Mouse (Mus musculus): ENCODE measurements around the gene Apobec1. TPM values are rescaled to one million over a fixed set of nuclear protein-coding genes. Genes with fewer than 3 reads are reported as not detected.
A peak's percentile ranks its signal among the peaks of the same experiment; 100 is the strongest.
"Not testable (repeated sequence)": the region's sequence is repeated elsewhere in the genome, so short reads cannot be mapped to it uniquely, and the experiment has no call there.

The Apobec1 gene
- polyA plus RNA-seq, 1 experiment from 2014 or later: 6.5 TPM

DNA sequence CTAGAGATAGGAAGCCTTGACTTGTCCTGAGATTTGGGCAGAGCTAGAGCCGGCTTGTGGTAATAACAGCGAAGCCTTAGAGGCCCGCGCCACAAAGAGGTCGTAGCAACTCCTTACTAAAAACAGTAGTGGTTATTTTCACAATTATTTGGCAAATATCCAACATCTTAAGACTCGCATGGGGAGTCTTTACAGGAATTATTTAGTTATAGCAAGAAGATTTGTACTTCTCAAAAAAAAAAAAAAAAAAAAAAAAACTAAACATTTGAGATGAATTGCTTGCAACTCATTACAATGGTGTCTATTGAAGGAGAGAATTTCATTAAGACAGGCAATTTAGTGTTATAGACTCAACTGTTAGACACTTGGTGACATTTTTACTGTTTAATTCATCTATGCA is 48.1 kb downstream of the Apobec1 start:
- no peak overlapping the region for H3K27ac ChIP-seq
- H3K9ac ChIP-seq: no peak overlapping the region
- no peaks in the 10 kb centered on the region for H3K36me3 ChIP-seq
- no peak overlapping the region for H3K4me3 ChIP-seq
- 45% methylated on average over 6 of the region's 6 CpGs for WGBS
- H3K27me3 ChIP-seq: no peaks in the 10 kb centered on the region
- no peaks in the 10 kb centered on the region for H3K9me3 ChIP-seq
- no peak for ATAC-seq (ENCODE audit: borderline replicate concordance, extremely low read depth, low FRiP score, low TSS enrichment)
- 0 out of 2 replicates have a peak, but pooled peaks cover 3% of the 10 kb centered on the region for H3K4me1 ChIP-seq
- no peak overlapping the region for H3K4me2 ChIP-seq

DNA sequence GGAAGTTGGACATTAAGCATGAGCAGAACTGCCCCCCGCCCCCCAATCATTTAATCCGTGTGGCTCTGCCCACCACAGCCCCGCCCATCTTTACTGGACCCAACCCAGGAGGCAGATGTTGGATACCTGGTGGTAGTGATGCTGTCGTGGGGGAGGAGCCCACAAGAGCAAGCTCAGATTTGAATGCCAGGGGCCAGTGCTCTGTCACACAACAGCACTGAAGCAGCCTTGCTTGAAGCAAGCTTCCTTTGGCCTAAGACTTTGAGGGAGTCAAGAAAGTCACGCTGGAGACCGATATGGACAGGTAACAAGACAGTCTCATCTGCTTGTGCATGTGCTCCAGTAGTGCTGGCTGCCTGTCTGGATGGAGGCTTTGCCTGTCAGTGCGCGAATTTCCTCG is 48.6 kb downstream of the Apobec1 start, which contains the start of gene Aicda:
Gene Aicda (plus strand): TSS at position 196 of the 400 bp plus-strand sequence.
- H3K4me2 ChIP-seq: no peak within 1 kb of the TSS
- H3K4me3 ChIP-seq: no peak within 1 kb of the TSS
- no peak for ATAC-seq (ENCODE audit: borderline replicate concordance, extremely low read depth, low FRiP score, low TSS enrichment)
- 0 out of 2 replicates have a peak, but pooled peaks cover 3% of the 10 kb centered on the region for H3K4me1 ChIP-seq
- no peaks in the 10 kb centered on the region for H3K27me3 ChIP-seq
- H3K36me3 ChIP-seq: no peaks in the 10 kb centered on the region
- H3K9ac ChIP-seq: no peak within 1 kb of the TSS
- no peaks in the 10 kb centered on the region for H3K9me3 ChIP-seq
- H3K27ac ChIP-seq: no peak within 1 kb of the TSS
- WGBS: 56% methylated on average over 9 of the region's 9 CpGs

DNA sequence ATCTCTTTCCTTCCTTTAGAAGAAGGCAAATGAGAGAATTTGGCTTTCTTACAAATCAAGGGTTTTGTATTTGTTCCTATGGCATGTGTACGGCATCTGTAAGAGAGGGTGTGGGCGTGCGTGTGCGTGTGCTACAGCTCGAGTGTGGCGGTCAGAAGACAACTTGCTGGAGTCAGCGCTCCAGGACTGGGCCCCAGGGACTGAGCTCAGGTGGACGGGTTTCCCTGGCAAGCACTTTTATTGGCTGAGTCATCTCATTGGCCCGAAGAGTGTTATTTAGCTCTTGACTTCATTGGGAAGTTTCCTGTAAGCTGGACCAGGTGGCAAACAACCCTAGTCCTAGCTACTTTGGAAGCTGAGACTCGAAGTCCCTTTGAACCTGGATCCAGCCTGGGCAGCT is 56.3 kb downstream of the Apobec1 start:
- WGBS: 74% methylated on average over 10 of the region's 10 CpGs
- no peaks in the 10 kb centered on the region for H3K36me3 ChIP-seq
- ATAC-seq (ENCODE audit: borderline replicate concordance, extremely low read depth, low FRiP score, low TSS enrichment): no peak
- H3K27me3 ChIP-seq: no peaks in the 10 kb centered on the region
- H3K4me1 ChIP-seq: no peaks in the 10 kb centered on the region
- no peak overlapping the region for H3K4me2 ChIP-seq
- H3K4me3 ChIP-seq: no peak overlapping the region
- H3K9ac ChIP-seq: no peak overlapping the region
- no peak overlapping the region for H3K27ac ChIP-seq
- H3K9me3 ChIP-seq: no peaks in the 10 kb centered on the region

DNA sequence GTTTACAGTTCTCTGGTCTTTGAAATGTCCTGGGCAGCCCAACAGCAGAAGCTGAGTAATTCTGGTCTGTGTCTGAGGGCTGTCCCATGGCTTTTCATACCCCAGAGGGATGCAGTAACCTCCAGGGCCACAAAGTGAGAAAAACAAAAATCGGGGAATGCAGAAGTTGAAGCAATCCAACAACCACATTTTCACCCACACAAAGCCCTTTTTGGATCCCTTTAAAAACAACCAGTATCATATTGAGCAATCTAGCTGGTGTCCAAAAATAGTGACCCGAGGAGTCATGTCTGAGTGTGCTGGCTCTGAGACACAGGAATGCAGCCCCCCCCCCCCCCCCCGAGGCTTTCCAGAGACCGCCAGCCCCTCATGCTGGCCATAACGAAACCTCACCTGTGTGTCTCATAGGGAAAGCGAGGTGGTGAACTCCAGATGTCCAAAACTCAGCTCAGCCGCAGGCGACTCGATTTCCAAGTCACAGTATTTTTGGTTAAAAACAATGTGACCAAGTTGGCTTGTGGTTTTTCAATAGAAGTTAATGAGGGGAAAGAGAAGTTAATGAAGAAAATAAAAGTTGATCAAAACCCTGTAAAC is 56.9 kb downstream of the Apobec1 start:
- Histone ChIP-seq H3K36me3 (no peaks in the 10 kb centered on the region), H3K27me3 (no peaks in the 10 kb centered on the region), H3K4me3 (no peak overlapping the region), H3K4me1 (no peaks in the 10 kb centered on the region), H3K27ac (no peak overlapping the region), H3K9ac (no peak overlapping the region), H3K9me3 (no peaks in the 10 kb centered on the region), H3K4me2 (no peak overlapping the region)
- WGBS: 60% methylated on average over 9 of the region's 9 CpGs
- ATAC-seq (ENCODE audit: borderline replicate concordance, extremely low read depth, low FRiP score, low TSS enrichment): no peak

DNA sequence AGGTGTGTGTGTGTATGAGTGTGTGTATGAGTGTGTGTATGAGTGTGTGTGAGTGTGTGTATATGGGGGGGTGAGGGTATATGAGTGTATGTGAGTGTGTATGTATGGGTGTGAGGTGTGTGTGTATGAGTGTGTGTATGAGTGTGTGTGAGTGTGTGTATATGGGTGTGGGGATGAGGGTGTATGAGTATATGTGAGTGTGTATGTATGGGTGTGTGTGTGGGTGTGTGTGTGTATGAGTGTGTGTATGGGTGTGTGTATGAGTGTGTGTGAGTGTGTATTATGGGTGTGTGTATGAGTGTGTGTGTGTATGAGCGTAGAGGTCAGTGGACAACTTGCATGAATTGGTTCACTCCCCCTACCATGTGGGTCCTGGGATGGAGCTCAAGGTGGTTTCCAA is 57.6 kb downstream of the Apobec1 start:
- Histone ChIP-seq H3K36me3 (no peaks in the 10 kb centered on the region), H3K4me2 (no peak overlapping the region), H3K4me3 (no peak overlapping the region), H3K27me3 (no peaks in the 10 kb centered on the region), H3K9ac (no peak overlapping the region), H3K27ac (no peak overlapping the region), H3K4me1 (no peaks in the 10 kb centered on the region), H3K9me3 (no peaks in the 10 kb centered on the region)
- peak; percentile 39; the same call in 1 of the 2 replicates for ATAC-seq (ENCODE audit: borderline replicate concordance, extremely low read depth, low FRiP score, low TSS enrichment)
- WGBS: 75% methylated on average over 1 of the region's 1 CpGs

DNA sequence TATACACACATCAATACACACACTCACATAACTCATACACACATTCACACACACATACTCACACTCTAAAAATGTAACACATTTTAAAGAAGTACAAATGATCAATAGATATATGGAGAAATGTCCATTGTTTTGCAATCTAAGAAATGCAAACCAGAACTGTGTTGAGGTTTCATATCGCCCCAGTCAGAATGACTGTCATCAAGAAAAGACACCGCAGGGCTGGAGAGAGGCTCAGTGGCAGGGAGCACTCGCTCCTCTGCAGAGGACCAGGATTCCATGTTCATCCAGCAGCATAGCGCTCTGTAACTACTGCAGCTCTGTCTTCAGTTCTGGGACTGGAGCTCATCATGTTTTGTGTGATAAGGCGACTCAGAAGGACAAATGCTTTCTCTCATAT is 58.7 kb downstream of the Apobec1 start:
- Histone ChIP-seq H3K4me2 (no peak overlapping the region), H3K27me3 (no peaks in the 10 kb centered on the region), H3K9me3 (no peaks in the 10 kb centered on the region), H3K4me3 (no peak overlapping the region), H3K9ac (no peak overlapping the region), H3K36me3 (no peaks in the 10 kb centered on the region), H3K27ac (no peak overlapping the region), H3K4me1 (no peaks in the 10 kb centered on the region)
- WGBS: 69% methylated on average over 5 of the region's 5 CpGs
- no peak for ATAC-seq (ENCODE audit: borderline replicate concordance, extremely low read depth, low FRiP score, low TSS enrichment)

DNA sequence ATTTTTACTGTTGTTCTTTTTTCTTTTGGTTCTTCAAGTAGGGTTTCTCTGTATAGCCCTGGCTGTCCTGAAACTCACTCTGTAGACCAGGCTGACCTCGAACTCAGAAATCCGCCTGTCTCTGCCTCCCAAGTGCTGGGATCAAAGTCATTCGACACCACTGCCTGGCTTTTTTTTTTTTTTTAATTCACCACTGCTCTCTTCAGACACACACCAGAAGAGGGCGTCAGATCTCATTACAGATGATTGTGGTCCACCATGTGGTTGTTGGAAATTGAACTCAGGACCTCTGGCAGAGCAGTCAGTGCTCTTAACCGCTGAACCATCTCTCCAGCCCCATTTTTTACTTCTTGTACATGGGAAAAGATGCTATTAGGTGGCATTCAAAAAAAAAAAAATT is 59.8 kb downstream of the Apobec1 start:
- not testable (repeated sequence) for H3K4me2 ChIP-seq; ATAC-seq (ENCODE audit: borderline replicate concordance, extremely low read depth, low FRiP score, low TSS enrichment); H3K27ac ChIP-seq; H3K4me1 ChIP-seq; H3K4me3 ChIP-seq; H3K9ac ChIP-seq; H3K9me3 ChIP-seq; H3K36me3 ChIP-seq; H3K27me3 ChIP-seq
- WGBS: 67% methylated on average over 5 of the region's 5 CpGs

DNA sequence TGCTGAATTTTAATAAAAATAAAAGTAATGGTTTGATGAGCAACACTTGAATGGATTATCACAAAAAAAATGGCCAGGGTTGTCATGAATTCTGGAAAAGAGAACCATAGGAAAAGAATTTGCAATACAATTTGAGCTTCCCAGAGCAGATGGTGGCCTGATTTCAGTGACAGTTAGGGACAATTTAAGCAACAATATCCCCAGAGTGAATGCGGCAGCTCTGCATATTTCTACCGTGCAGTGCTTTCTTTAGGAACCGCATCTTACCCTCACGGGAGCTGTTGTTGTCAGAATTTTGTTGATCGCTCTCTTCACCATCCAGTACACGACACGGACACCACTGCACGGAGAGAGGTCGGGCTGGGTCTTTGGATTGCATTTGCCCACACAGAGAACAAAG is 62.7 kb downstream of the Apobec1 start:
- no peak overlapping the region for H3K27ac ChIP-seq
- H3K27me3 ChIP-seq: no peaks in the 10 kb centered on the region
- 82% methylated on average over 9 of the region's 9 CpGs for WGBS
- H3K9me3 ChIP-seq: no peaks in the 10 kb centered on the region
- H3K36me3 ChIP-seq: no peaks in the 10 kb centered on the region
- no peak overlapping the region for H3K4me2 ChIP-seq
- no peak for ATAC-seq (ENCODE audit: borderline replicate concordance, extremely low read depth, low FRiP score, low TSS enrichment)
- H3K4me1 ChIP-seq: no peaks in the 10 kb centered on the region
- H3K9ac ChIP-seq: no peak overlapping the region
- no peak overlapping the region for H3K4me3 ChIP-seq

DNA sequence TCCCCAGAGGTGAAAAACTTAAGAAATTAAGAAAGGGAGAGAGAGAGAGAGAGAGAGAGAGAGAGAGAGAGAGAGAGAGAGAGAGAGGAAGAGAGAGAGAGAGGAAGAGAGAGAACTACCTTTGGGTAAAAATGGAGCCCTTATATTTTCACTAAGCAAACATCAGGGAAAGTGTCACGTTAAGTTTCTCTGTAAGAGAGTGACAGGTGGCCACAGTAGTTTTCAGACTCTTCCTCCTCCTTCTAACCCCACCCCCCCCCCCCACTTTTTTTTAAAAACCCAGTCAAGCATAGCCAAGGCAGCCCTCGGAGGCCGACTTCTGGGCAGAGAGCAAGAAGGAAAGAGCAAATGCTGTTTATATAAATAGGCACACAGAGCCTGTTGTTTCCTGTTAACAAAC is 68.2 kb downstream of the Apobec1 start:
- no peak overlapping the region for H3K4me2 ChIP-seq
- no peak overlapping the region for H3K9ac ChIP-seq
- ATAC-seq (ENCODE audit: borderline replicate concordance, extremely low read depth, low FRiP score, low TSS enrichment): no peak
- no peak overlapping the region for H3K4me3 ChIP-seq
- no peak overlapping the region for H3K27ac ChIP-seq
- H3K9me3 ChIP-seq: no peaks in the 10 kb centered on the region
- no peaks in the 10 kb centered on the region for H3K27me3 ChIP-seq
- no peaks in the 10 kb centered on the region for H3K36me3 ChIP-seq
- WGBS: 31% methylated on average over 3 of the region's 3 CpGs
- H3K4me1 ChIP-seq: no peaks in the 10 kb centered on the region; the same call in 1 of the 2 replicates

DNA sequence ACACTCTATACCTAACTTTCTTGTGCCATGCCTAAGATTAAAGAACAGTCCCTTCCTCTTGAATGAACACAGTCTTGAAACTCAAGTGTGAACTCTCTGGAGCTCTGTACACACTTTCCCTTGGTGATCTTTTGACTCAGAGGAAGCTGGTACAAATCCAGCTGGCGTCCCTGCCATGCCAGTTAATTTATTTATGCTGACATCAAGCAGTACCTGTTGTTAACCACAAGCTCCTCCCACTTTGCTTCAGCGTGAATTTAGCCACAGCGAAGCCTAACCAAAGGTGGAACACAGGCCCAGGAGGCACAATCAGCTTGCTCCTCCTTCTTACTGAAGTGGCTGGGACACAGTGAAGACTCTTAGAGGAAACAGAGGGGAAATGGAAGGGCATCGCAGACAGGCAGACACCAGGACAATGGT is 69.4 kb downstream of the Apobec1 start:
- Histone ChIP-seq H3K4me1 (no peaks in the 10 kb centered on the region; the same call in 1 of the 2 replicates), H3K36me3 (no peaks in the 10 kb centered on the region), H3K9me3 (no peaks in the 10 kb centered on the region), H3K9ac (no peak overlapping the region), H3K4me2 (peak overlapping the region; percentile 0; the same call in 1 of the 2 replicates), H3K27me3 (no peaks in the 10 kb centered on the region), H3K27ac (no peak overlapping the region), H3K4me3 (no peak overlapping the region)
- ATAC-seq (ENCODE audit: borderline replicate concordance, extremely low read depth, low FRiP score, low TSS enrichment): peak; percentile 46; the same call in 1 of the 2 replicates
- 9% methylated on average over 4 of the region's 4 CpGs for WGBS

DNA sequence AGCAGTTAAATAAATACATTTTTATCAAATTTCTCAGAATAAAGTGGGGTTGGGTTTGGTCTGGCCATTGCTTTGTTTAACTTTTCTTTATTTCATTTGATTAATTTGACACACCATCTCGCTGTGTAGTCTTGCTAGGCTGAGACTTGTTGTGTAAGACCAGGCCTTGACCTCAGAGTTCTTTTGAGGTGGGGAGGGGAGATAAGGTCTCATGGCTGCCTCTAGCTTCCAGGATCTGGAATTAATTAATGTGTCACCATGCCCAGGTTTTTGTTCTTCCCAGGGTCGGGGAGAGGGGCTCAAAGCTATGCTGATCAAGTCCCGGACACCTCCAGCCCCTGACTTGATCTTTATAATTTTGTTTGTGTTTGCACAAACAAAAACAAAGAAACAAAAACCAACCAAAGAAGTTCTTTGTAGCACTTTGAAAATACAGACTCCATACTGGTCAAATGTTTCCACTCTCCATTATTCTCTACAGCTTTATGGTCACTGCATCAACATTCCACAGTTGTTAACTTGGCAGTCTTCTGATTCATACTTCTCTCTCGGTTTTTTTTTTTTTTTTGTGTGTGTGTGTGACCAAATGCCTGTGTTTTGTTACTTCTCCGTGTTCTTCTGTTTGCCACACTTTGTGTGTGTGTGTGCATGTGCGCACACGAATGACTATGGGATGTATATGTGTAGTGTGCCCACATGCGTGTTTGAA is 70.6 kb downstream of the Apobec1 start:
- no peak for ATAC-seq (ENCODE audit: borderline replicate concordance, extremely low read depth, low FRiP score, low TSS enrichment)
- Histone ChIP-seq H3K9ac (no peak overlapping the region), H3K4me3 (no peak overlapping the region), H3K27me3 (no peaks in the 10 kb centered on the region), H3K36me3 (no peaks in the 10 kb centered on the region), H3K9me3 (no peaks in the 10 kb centered on the region), H3K4me2 (no peak overlapping the region), H3K4me1 (no peaks in the 10 kb centered on the region; the same call in 1 of the 2 replicates), H3K27ac (no peak overlapping the region)
- WGBS: 60% methylated on average over 8 of the region's 8 CpGs

DNA sequence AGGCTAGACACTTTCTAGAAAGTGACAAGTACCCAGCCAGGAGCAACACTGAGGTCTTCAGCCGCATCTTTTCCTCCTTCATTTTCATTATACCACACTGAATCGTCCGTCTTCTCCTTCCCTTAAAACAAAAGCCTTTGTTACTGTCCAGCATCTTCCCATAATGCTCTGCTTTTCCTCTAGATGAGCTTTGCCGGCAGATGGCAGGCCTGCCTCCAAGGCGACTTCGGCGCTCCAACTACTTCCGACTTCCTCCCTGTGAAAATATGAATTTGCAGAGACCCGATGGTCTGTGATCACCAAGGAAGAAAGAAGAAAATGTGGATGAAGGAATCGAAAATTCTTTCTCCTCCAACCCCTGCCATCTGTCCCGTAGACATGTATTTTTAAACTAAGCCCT is 74.1 kb downstream of the Apobec1 start:
- Histone ChIP-seq H3K9me3 (no peaks in the 10 kb centered on the region), H3K27me3 (no peaks in the 10 kb centered on the region), H3K4me3 (no peak overlapping the region), H3K27ac (no peak overlapping the region), H3K4me2 (no peak overlapping the region), H3K36me3 (no peaks in the 10 kb centered on the region), H3K4me1 (no peaks in the 10 kb centered on the region; the same call in 1 of the 2 replicates), H3K9ac (no peak overlapping the region)
- ATAC-seq (ENCODE audit: borderline replicate concordance, extremely low read depth, low FRiP score, low TSS enrichment): no peak
- WGBS: 73% methylated on average over 11 of the region's 11 CpGs

Data from lung, embryonic 15.5 days (tissue).